Mouse (Mus musculus): ENCODE data around the gene Kdm4b. TPM values are rescaled to one million over a fixed set of nuclear protein-coding genes. Genes with fewer than 3 reads are reported as not detected.

Gene Kdm4b
- 17.8 TPM for polyA plus RNA-seq (2017; shearing (Covaris generic))

GRCm38 (mm10) chr17:56325450-56326152 lies at the start of gene Kdm4b:
Gene Kdm4b (plus strand): TSS chr17:56326062.

GRCm38 (mm10) chr17:56276643-56277566 lies 49.0 kb upstream of the Kdm4b start, which contains the start of gene Ticam1:
Gene Ticam1 (minus strand): TSS chr17:56276786.

GRCm38 (mm10) chr17:56292531-56293222 lies 33.2 kb upstream of the Kdm4b start, which contains the start of gene Plin3:
Gene Plin3 (minus strand): TSS chr17:56292873.

GRCm38 (mm10) chr17:56300186-56300585 lies 25.7 kb upstream of the Kdm4b start, which contains the start of gene Arrdc5:
Gene Arrdc5 (minus strand): TSS chr17:56300286.

GRCm38 (mm10) chr17:56303160-56303846 lies 22.6 kb upstream of the Kdm4b start, which contains the start of gene Uhrf1:
Gene Uhrf1 (plus strand): TSS chr17:56303321.

Other genes with a start within 250 kb of the Kdm4b start
- gene Hdgfl2, start 246.4 kb upstream of the Kdm4b start, polyA plus RNA-seq (2017; shearing (Covaris generic)): 160 TPM
- not detected for gene Plin4, start 216.3 kb upstream of the Kdm4b start, polyA plus RNA-seq (2017; shearing (Covaris generic))
- gene Plin5, start 208.5 kb upstream of the Kdm4b start, polyA plus RNA-seq (2017; shearing (Covaris generic)): not detected
- not detected for gene Lrg1, start 204.1 kb upstream of the Kdm4b start, polyA plus RNA-seq (2017; shearing (Covaris generic))
- not detected for gene Sema6b, start 185.7 kb upstream of the Kdm4b start, polyA plus RNA-seq (2017; shearing (Covaris generic))
- 35.0 TPM for gene Tnfaip8l1, start 163.6 kb upstream of the Kdm4b start, polyA plus RNA-seq (2017; shearing (Covaris generic))
- 61.5 TPM for gene Mydgf, start 142.1 kb upstream of the Kdm4b start, polyA plus RNA-seq (2017; shearing (Covaris generic))
- gene Dpp9, start 107.2 kb upstream of the Kdm4b start, polyA plus RNA-seq (2017; shearing (Covaris generic)): 45.3 TPM
- 5.0 TPM for gene Fem1a, start 69.3 kb upstream of the Kdm4b start, polyA plus RNA-seq (2017; shearing (Covaris generic))
- gene Ticam1, start 49.3 kb upstream of the Kdm4b start, polyA plus RNA-seq (2017; shearing (Covaris generic)): 9.2 TPM
- gene Plin3, start 33.2 kb upstream of the Kdm4b start, polyA plus RNA-seq (2017; shearing (Covaris generic)): 45.8 TPM
- not detected for gene Arrdc5, start 25.8 kb upstream of the Kdm4b start, polyA plus RNA-seq (2017; shearing (Covaris generic))
- gene Uhrf1, start 22.7 kb upstream of the Kdm4b start, polyA plus RNA-seq (2017; shearing (Covaris generic)): 25.5 TPM
- gene Ptprs, start 150.4 kb downstream of the Kdm4b start, polyA plus RNA-seq (2017; shearing (Covaris generic)): 11.2 TPM
- gene Znrf4, start 186.4 kb downstream of the Kdm4b start, polyA plus RNA-seq (2017; shearing (Covaris generic)): not detected
- 1.00 TPM for gene Gm20219, start 228.3 kb downstream of the Kdm4b start, polyA plus RNA-seq (2017; shearing (Covaris generic))